Mouse (Mus musculus) CH12.LX (cell line): ENCODE data around the gene Akt3. TPM values are rescaled to one million over a fixed set of nuclear protein-coding genes. Genes with fewer than 3 reads are reported as not detected.
A peak's percentile ranks its signal among the peaks of the same experiment; 100 is the strongest.

Experiments used
- DNase-seq: peaks from one replicate; pipeline ENCODE4 v3.0.0-alpha.2; 2013; ENCODE audit errors: extremely low read depth
- H3K27ac ChIP-seq: 2 replicates; pipeline ENCODE4 v1.5.1; 2012; ENCODE audit warnings: low read depth, mild to moderate bottlenecking, control low read depth, moderate library complexity; ENCODE audit not compliant: insufficient read depth
- H3K27me3 ChIP-seq: replicated peaks from 2 replicates; pipeline ENCODE3; 2012; ENCODE audit warnings: inconsistent platforms
- H3K36me3 ChIP-seq, 2 experiments: replicated peaks in 1 of 2; 2 replicates each; pipeline versions ENCODE3 to v1.6.1; 2012; ENCODE audit warnings: inconsistent platforms in 1 of 2, low read length in 1 of 2, mild to moderate bottlenecking in 1 of 2, mixed read lengths in 1 of 2, moderate library complexity in 1 of 2; ENCODE audit not compliant: control insufficient read depth in 1 of 2, insufficient read depth in 1 of 2
- H3K4me1 ChIP-seq, 2 experiments: 2 replicates each; pipeline ENCODE4 v1.6.1; 2012; ENCODE audit warnings: inconsistent platforms in 1 of 2, moderate library complexity in 1 of 2; ENCODE audit not compliant: insufficient read depth in 2 of 2, control insufficient read depth in 1 of 2
- H3K4me2 ChIP-seq: 2 replicates; pipeline ENCODE4 v1.6.1; 2012; ENCODE audit warnings: low read depth, mild to moderate bottlenecking, control low read depth; ENCODE audit not compliant: poor library complexity, insufficient read depth, severe bottlenecking
- H3K4me3 ChIP-seq, 3 experiments: fragments of 150-350 bp in 1 of 3; sonication (generic) in 1 of 3; replicated peaks in 1 of 3; 2 replicates each; pipeline versions ENCODE3 to v1.5.1; 2011 to 2012; ENCODE audit warnings: low read depth in 2 of 3, low read length in 2 of 3, mild to moderate bottlenecking in 2 of 3, moderate library complexity in 2 of 3, control low read depth in 1 of 3, improper control_type of control experiment in 1 of 3, inconsistent platforms in 1 of 3, mixed read lengths in 1 of 3; ENCODE audit not compliant: poor library complexity in 1 of 3
- H3K79me2 ChIP-seq: replicated peaks from 2 replicates; pipeline ENCODE4 v1.6.1; 2012; ENCODE audit warnings: mild to moderate bottlenecking, moderate library complexity; ENCODE audit not compliant: control insufficient read depth, poor library complexity, insufficient read depth, severe bottlenecking; ENCODE audit errors: extremely low read depth
- H3K9ac ChIP-seq: 2 replicates; pipeline ENCODE4 v1.6.1; 2012; ENCODE audit warnings: low read depth, mild to moderate bottlenecking, control low read depth, moderate library complexity; ENCODE audit not compliant: insufficient read depth
- H3K9me3 ChIP-seq: replicated peaks from 2 replicates; pipeline ENCODE3; 2012; ENCODE audit warnings: low read length, inconsistent platforms, mixed read lengths
- BHLHE40 ChIP-seq: IDR thresholded peaks from 2 replicates; pipeline ENCODE4 v1.6.1; 2011; ENCODE audit warnings: mild to moderate bottlenecking, low read depth, low read length, improper control_type of control experiment
- CHD1 ChIP-seq: IDR thresholded peaks from 2 replicates; pipeline ENCODE4 v1.6.1; 2012; ENCODE audit warnings: low read depth, low read length, improper control_type of control experiment, inconsistent platforms
- CHD2 ChIP-seq: IDR thresholded peaks from 2 replicates; pipeline ENCODE4 v1.6.1; 2011; ENCODE audit warnings: low read length, improper control_type of control experiment
- CTCF ChIP-seq, 2 experiments: IDR thresholded peaks in 1 of 2; conservative IDR thresholded peaks in 1 of 2; 2 replicates each; pipeline ENCODE4 v1.5.1; 2011 to 2012; ENCODE audit warnings: low read depth in 2 of 2, low read length in 2 of 2, improper control_type of control experiment in 1 of 2, inconsistent platforms in 1 of 2, mild to moderate bottlenecking in 1 of 2, moderate library complexity in 1 of 2
- E2F4 ChIP-seq: IDR thresholded peaks from 2 replicates; pipeline ENCODE4 v1.6.1; 2011; ENCODE audit warnings: low read depth, low read length, improper control_type of control experiment; ENCODE audit not compliant: insufficient replicate concordance
- ELF1 ChIP-seq: IDR thresholded peaks from 2 replicates; pipeline ENCODE4 v1.6.1; 2014; ENCODE audit warnings: low read depth, mild to moderate bottlenecking, inconsistent platforms, low read length, improper control_type of control experiment
- EP300 ChIP-seq: IDR thresholded peaks from 2 replicates; pipeline ENCODE4 v1.6.1; 2011; ENCODE audit warnings: low read length, improper control_type of control experiment
- ETS1 ChIP-seq: conservative IDR thresholded peaks from 2 replicates; pipeline ENCODE4 v1.6.1; 2012; ENCODE audit warnings: low read depth, mild to moderate bottlenecking, inconsistent platforms, low read length, improper control_type of control experiment, moderate library complexity
- GABPA ChIP-seq: IDR thresholded peaks from 2 replicates; pipeline ENCODE4 v1.6.1; 2012; ENCODE audit warnings: low read depth, low read length, improper control_type of control experiment, inconsistent platforms; ENCODE audit not compliant: insufficient replicate concordance
- HCFC1 ChIP-seq: IDR thresholded peaks from 2 replicates; pipeline ENCODE4 v1.6.1; 2012; ENCODE audit warnings: low read depth, mild to moderate bottlenecking, inconsistent platforms, low read length, improper control_type of control experiment
- IRF4 ChIP-seq: IDR thresholded peaks from 2 replicates; pipeline ENCODE4 v1.6.1; 2014; ENCODE audit warnings: low read depth, mild to moderate bottlenecking, inconsistent platforms, low read length, improper control_type of control experiment
- JUND ChIP-seq: conservative IDR thresholded peaks from 2 replicates; pipeline ENCODE4 v1.6.1; 2011; ENCODE audit warnings: low read depth, low read length, improper control_type of control experiment
- KAT2A ChIP-seq: IDR thresholded peaks from 2 replicates; pipeline ENCODE4 v1.6.1; 2012; ENCODE audit warnings: low read length, improper control_type of control experiment, inconsistent platforms; ENCODE audit not compliant: insufficient replicate concordance
- MAFK ChIP-seq: IDR thresholded peaks from 2 replicates; pipeline ENCODE4 v1.6.1; 2011; ENCODE audit warnings: low read length, improper control_type of control experiment; ENCODE audit not compliant: insufficient replicate concordance
- MAZ ChIP-seq: IDR thresholded peaks from 2 replicates; pipeline ENCODE4 v1.6.1; 2012; ENCODE audit warnings: low read depth, mild to moderate bottlenecking, inconsistent platforms, low read length, improper control_type of control experiment, moderate library complexity
- MYC ChIP-seq: IDR thresholded peaks from 2 replicates; pipeline ENCODE4 v1.6.1; 2011; ENCODE audit warnings: low read depth, mild to moderate bottlenecking, improper control_type of control experiment, low read length
- NRF1 ChIP-seq: IDR thresholded peaks from 2 replicates; pipeline ENCODE4 v1.6.1; 2014; ENCODE audit warnings: low read depth, mild to moderate bottlenecking, inconsistent platforms, low read length, improper control_type of control experiment, moderate library complexity
- POLR2A ChIP-seq: IDR thresholded peaks from 2 replicates; pipeline ENCODE4 v1.6.1; 2011; ENCODE audit warnings: low read depth, mild to moderate bottlenecking, improper control_type of control experiment, low read length
- POLR2AphosphoS2 ChIP-seq: IDR thresholded peaks from 2 replicates; pipeline ENCODE4 v1.6.1; 2011; ENCODE audit warnings: low read depth, low read length, improper control_type of control experiment
- RAD21 ChIP-seq: IDR thresholded peaks from 2 replicates; pipeline ENCODE4 v1.6.1; 2011; ENCODE audit warnings: low read depth, mild to moderate bottlenecking, low read length, improper control_type of control experiment, moderate library complexity
- SIN3A ChIP-seq: IDR thresholded peaks from 2 replicates; pipeline ENCODE4 v1.6.1; 2012; ENCODE audit warnings: low read length, improper control_type of control experiment, inconsistent platforms
- SMC3 ChIP-seq: IDR thresholded peaks from 2 replicates; pipeline ENCODE4 v1.6.1; 2011; ENCODE audit warnings: low read depth, low read length, improper control_type of control experiment
- TCF12 ChIP-seq: IDR thresholded peaks from 2 replicates; pipeline ENCODE4 v1.6.1; 2014; ENCODE audit warnings: low read depth, mild to moderate bottlenecking, inconsistent platforms, low read length, improper control_type of control experiment
- USF2 ChIP-seq: conservative IDR thresholded peaks from 2 replicates; pipeline ENCODE4 v1.6.1; 2011; ENCODE audit warnings: low read depth, low read length, improper control_type of control experiment
- ZC3H11A ChIP-seq: IDR thresholded peaks from 2 replicates; pipeline ENCODE4 v1.6.1; 2012; ENCODE audit warnings: low read depth, mild to moderate bottlenecking, inconsistent platforms, low read length, improper control_type of control experiment
- ZKSCAN1 ChIP-seq: IDR thresholded peaks from 2 replicates; pipeline ENCODE4 v1.6.1; 2012; ENCODE audit warnings: low read depth, inconsistent platforms, low read length, improper control_type of control experiment, borderline replicate concordance
- ZNF384 ChIP-seq: IDR thresholded peaks from 2 replicates; pipeline ENCODE4 v1.6.1; 2012; ENCODE audit warnings: low read depth, low read length, improper control_type of control experiment, inconsistent platforms
- dilution Hi-C: fragments of 300-500 bp; cut with MboI; formaldehyde crosslinking; loops from 2 replicates; pipeline ENCODE4 v1.14.3; 2020; ENCODE audit warnings: low sequenced_read_pairs; ENCODE audit not compliant: extremely low pct_unique_long_range_greater_than_20kb, extremely low pct_ligation_motif_present
- in situ Hi-C: fragments of 300-500 bp; cut with MboI; formaldehyde crosslinking; loops from 3 replicates; pipeline ENCODE4 v1.14.3; 2019; ENCODE audit warnings: low sequenced_read_pairs, low pct_ligation_motif_present, low pct_unique_long_range_greater_than_20kb, mixed read lengths
- polyA plus RNA-seq: library from polyadenylated mRNA; unstranded; fragments of >175 nt; gene quantifications from 2 replicates; pipeline ENCODE4 v1.2.1, GENCODE M21; 2012; ENCODE audit warnings: low read depth; ENCODE audit not compliant: insufficient read length
- total RNA-seq, 2 experiments: library from RNA; depleted of rRNA; stranded (reverse); fragments of 300-350 nt in 1 of 2; fragments of >200 nt in 1 of 2; gene quantifications; 2 replicates each; pipeline ENCODE4 v1.2.3; 2012 to 2014

The Akt3 gene
- total and polyA plus RNA-seq, 3 experiments = 0.34 to 1.3 (median 0.82) TPM

GRCm38 (mm10) chr1:177038383-177038782 lies 219.6 kb downstream of the Akt3 start:
- TF ChIP-seq CTCF (conservative IDR thresholded peaks at IDR 0.05 in 1 of 2, IDR thresholded peaks at IDR 0.05 in 1 of 2; ENCODE audit: low read depth in 2 of 2, low read length in 2 of 2) (peak in 1 of 2 experiments; percentile 46; a peak in 2 of 4 replicates), RAD21 (peak; percentile 39), ZNF384 (no peak), SMC3 (peak; percentile 52)
- DNase-seq = no peak
- no peaks in the 10 kb centered on the region for H3K79me2 ChIP-seq
- H3K4me1 ChIP-seq = no peaks in the 10 kb centered on the region
- H3K9me3 ChIP-seq = no peaks in the 10 kb centered on the region
- in situ Hi-C loops = no loop called here
- H3K27ac ChIP-seq = no peak overlapping the region
- H3K36me3 ChIP-seq = no peaks in the 10 kb centered on the region
- no peak overlapping the region for H3K4me2 ChIP-seq
- no peaks in the 10 kb centered on the region for H3K27me3 ChIP-seq
- H3K4me3 ChIP-seq = no peak overlapping the region
- dilution Hi-C loops = no loop called here
- H3K9ac ChIP-seq = no peak overlapping the region

DNA sequence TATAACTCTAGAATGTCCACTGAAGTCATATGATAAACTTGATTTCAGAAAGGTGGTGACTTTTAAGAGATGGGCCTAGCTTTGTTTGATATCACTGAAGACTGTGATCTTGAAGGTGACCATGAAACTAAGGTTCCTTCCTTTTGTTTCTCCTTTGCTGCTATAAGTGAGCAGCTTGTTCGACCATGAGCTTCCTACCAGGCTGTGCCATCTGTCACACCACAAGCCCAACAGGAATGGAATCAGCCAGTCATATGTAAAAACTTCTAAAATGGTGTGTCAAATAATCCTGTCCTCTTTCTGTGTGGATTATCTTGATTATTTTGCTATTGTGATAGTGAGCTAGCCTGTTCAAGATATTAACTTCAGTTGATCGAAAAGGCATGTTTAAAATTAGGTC lies 222.5 kb downstream of the Akt3 start:
- H3K36me3 ChIP-seq = no peaks in the 10 kb centered on the region

GRCm38 (mm10) chr1:177032233-177032632 lies 225.8 kb downstream of the Akt3 start:
- in situ Hi-C loops = no loop called here
- Histone ChIP-seq H3K36me3 (no peaks in the 10 kb centered on the region), H3K27me3 (no peaks in the 10 kb centered on the region), H3K4me3 (no peak overlapping the region), H3K4me1 (no peaks in the 10 kb centered on the region), H3K9ac (no peak overlapping the region), H3K79me2 (no peaks in the 10 kb centered on the region), H3K4me2 (no peak overlapping the region), H3K27ac (no peak overlapping the region), H3K9me3 (no peaks in the 10 kb centered on the region)
- TF ChIP-seq MYC (no peak), ELF1 (no peak), IRF4 (no peak), E2F4 (no peak), RAD21 (no peak), NRF1 (no peak), CHD2 (no peak), JUND (no peak), ETS1 (no peak), GABPA (no peak), POLR2A (no peak), MAZ (no peak), SIN3A (no peak), POLR2AphosphoS2 (no peak), BHLHE40 (no peak), TCF12 (no peak), EP300 (no peak)
- dilution Hi-C loops = no loop called here
- no peak for DNase-seq

More for the DNA sequence above, 222.5 kb downstream of the Akt3 start:
- Histone ChIP-seq H3K79me2 (no peaks in the 10 kb centered on the region), H3K9ac (no peak overlapping the region), H3K27me3 (no peaks in the 10 kb centered on the region), H3K4me3 (no peak overlapping the region), H3K4me1 (no peaks in the 10 kb centered on the region), H3K4me2 (no peak overlapping the region), H3K27ac (no peak overlapping the region)
- dilution Hi-C loops = no loop called here
- in situ Hi-C loops = no loop called here
- no peak for TF ChIP-seq ZC3H11A
- no peak for TF ChIP-seq KAT2A
- TF ChIP-seq EP300 = no peak
- TF ChIP-seq TCF12 = no peak
- TF ChIP-seq BHLHE40 = no peak
- TF ChIP-seq CHD1 = no peak
- no peak for TF ChIP-seq IRF4
- TF ChIP-seq USF2 = no peak
- TF ChIP-seq MAZ = no peak
- no peak for TF ChIP-seq NRF1
- no peak for TF ChIP-seq ETS1
- TF ChIP-seq HCFC1 = no peak
- TF ChIP-seq JUND = no peak
- no peak for TF ChIP-seq MAFK
- no peak for TF ChIP-seq CHD2
- TF ChIP-seq ELF1 = no peak
- no peak for TF ChIP-seq ZKSCAN1
- TF ChIP-seq, all 38 proteins: peak for 0
- H3K9me3 ChIP-seq = no peaks in the 10 kb centered on the region
- no peak for DNase-seq
